Mouse (Mus musculus) ES-Bruce4 (cell line): ENCODE data around the gene Mki67.

Source experiments
- CTCF ChIP-seq: IDR thresholded peaks from one replicate; pipeline ENCODE4 v1.8.1; 2011; ENCODE audit warnings: low read depth, low read length
- EP300 ChIP-seq: IDR thresholded peaks from 2 replicates; pipeline ENCODE4 v1.6.1; 2011; ENCODE audit warnings: low read depth, low read length; ENCODE audit not compliant: insufficient read depth
- POLR2A ChIP-seq: IDR thresholded peaks from one replicate; pipeline ENCODE4 v1.8.1; 2011; ENCODE audit warnings: low read length; ENCODE audit not compliant: insufficient read depth

GRCm38 (mm10) chr7:135748986-135749385 is 32.8 kb upstream of the Mki67 start:
- no peak for TF ChIP-seq POLR2A
- no peak for TF ChIP-seq CTCF
- TF ChIP-seq EP300: no peak
